Mouse (Mus musculus): ENCODE results near the gene Ddi1. TPM values are rescaled to one million over a fixed set of nuclear protein-coding genes. Genes with fewer than 3 reads are reported as not detected.
"Not testable (repeated sequence)": the region's sequence is repeated elsewhere in the genome, so short reads cannot be mapped to it uniquely, and the experiment has no call there.

Gene Ddi1
- polyA plus RNA-seq, 1 experiment from 2014 or later = 0.01 TPM

DNA sequence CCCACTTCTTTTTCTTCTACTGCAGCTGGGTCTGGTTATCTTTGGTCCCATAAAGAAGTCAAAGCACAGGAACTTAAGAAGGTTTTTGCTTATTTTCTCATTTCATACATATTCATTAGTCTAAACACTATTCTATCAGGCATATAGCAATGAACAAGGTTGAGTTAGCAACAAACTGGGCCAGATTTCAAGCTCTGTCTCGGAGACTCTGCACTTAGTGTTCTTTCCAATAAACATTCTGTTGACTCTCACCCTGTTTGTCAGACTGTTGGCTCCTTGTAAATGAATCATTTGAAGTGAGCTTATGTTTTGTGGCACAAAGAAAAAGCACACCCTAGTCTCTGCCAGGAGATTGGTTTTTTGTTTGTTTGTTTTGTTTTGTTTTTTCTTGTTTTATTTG lies 19.3 kb downstream of the Ddi1 start:
- H3K27me3 ChIP-seq (replicated peaks) = no peaks in the 10 kb centered on the region
- no peak overlapping the region for H3K4me2 ChIP-seq
- H3K4me1 ChIP-seq = no peaks in the 10 kb centered on the region
- no peaks in the 10 kb centered on the region for H3K36me3 ChIP-seq
- no peak for ATAC-seq
- no peak overlapping the region for H3K27ac ChIP-seq
- WGBS (ENCODE audit: insufficient replicate concordance) = 60% methylated on average over 1 of the region's 1 CpGs
- H3K9ac ChIP-seq = no peak overlapping the region
- H3K4me3 ChIP-seq = no peak overlapping the region
- no peaks in the 10 kb centered on the region for H3K9me3 ChIP-seq (replicated peaks)

DNA sequence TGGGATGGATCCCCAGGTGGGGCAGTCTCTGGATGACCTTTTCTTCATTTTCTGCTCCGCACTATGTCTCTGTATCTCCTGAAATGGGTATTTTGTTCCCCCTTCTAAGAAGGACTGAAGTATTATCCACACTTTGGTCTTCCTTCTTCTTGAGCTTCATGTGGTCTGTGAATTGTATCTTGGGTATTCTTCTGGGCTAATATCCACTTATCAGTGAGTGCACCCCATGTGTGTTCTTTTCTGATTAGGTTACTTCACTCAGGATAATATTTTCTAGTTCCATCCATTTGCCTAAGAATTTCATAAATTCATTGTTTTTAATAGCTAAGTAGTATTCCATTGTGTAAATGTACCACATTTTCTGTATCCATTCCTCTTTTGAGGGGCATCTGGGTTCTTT lies 33.7 kb downstream of the Ddi1 start:
- not testable (repeated sequence) for H3K4me1 ChIP-seq; H3K4me3 ChIP-seq; H3K9me3 ChIP-seq (replicated peaks); H3K27ac ChIP-seq; H3K27me3 ChIP-seq (replicated peaks); H3K4me2 ChIP-seq; H3K36me3 ChIP-seq; H3K9ac ChIP-seq
- peak; percentile 74 for ATAC-seq
- 71% methylated on average over 1 of the region's 1 CpGs for WGBS (ENCODE audit: insufficient replicate concordance)

DNA sequence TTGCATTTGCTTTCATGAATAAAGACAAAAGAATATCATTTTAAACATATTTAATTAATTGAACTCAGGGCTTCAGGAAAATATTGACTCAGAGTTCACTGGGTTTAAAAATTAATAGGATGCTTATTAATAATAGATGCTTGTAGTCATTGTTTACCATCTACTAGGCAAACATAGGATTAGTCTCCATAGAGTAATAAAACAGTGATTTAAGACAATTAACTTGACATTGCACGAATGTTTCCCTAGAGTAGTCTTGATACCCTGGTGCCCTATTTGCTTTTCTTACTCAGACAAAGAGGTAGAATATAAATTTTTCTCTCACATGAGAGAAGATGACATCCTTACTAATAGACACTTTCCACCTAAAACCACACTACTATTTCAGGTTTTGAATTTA lies 52.1 kb downstream of the Ddi1 start:
- H3K27me3 ChIP-seq (replicated peaks) = no peaks in the 10 kb centered on the region
- no peaks in the 10 kb centered on the region for H3K9me3 ChIP-seq (replicated peaks)
- H3K9ac ChIP-seq = no peak overlapping the region
- no peak overlapping the region for H3K4me2 ChIP-seq
- no peaks in the 10 kb centered on the region for H3K36me3 ChIP-seq
- H3K4me1 ChIP-seq = no peaks in the 10 kb centered on the region
- 72% methylated on average over 1 of the region's 1 CpGs for WGBS (ENCODE audit: insufficient replicate concordance)
- no peak overlapping the region for H3K4me3 ChIP-seq
- no peak for ATAC-seq
- H3K27ac ChIP-seq = no peak overlapping the region

DNA sequence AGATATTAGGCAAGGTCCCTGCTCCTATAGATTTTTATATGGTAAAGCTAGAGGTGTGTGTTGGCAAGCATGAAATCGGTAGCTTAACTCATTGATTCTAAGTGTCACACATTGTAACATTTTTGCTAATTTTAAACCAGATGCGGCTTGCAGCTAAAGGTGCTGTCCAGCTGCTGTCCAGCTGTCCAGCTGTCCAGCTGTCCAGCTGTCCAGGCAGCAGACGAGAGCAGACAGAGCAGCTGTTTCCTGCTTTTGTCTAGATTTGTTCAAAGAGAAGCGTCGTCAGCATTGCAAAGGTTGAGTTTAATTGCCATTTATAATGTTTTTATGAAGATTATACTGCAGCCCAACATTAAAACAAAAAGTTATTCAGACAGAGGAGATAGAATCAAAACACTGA lies 56.8 kb downstream of the Ddi1 start:
- WGBS (ENCODE audit: insufficient replicate concordance) = 55% methylated on average over 5 of the region's 5 CpGs
- Histone ChIP-seq H3K9me3 (replicated peaks) (no peaks in the 10 kb centered on the region), H3K4me3 (no peak overlapping the region), H3K9ac (no peak overlapping the region), H3K36me3 (no peaks in the 10 kb centered on the region), H3K27me3 (replicated peaks) (no peaks in the 10 kb centered on the region), H3K27ac (no peak overlapping the region), H3K4me1 (no peaks in the 10 kb centered on the region), H3K4me2 (no peak overlapping the region)
- no peak for ATAC-seq

Other genes starting within 250 kb of the Ddi1 start
- 1.2 and 1.3 TPM in 2 replicates for gene Pdgfd, start 101.3 kb downstream of the Ddi1 start, polyA plus RNA-seq (2016; fragmentation: Nextera tagmentation; extraction: Ambion mirVana)